Mouse (Mus musculus) heart, embryonic 10.5 days (tissue): ENCODE measurements around the gene Ermap. TPM values are rescaled to one million over a fixed set of nuclear protein-coding genes. Genes with fewer than 3 reads are reported as not detected.
A peak's percentile ranks its signal among the peaks of the same experiment; 100 is the strongest.

Source experiments
- DNase-seq: peaks from one replicate; pipeline ENCODE4 v3.0.0-alpha.2; 2017; ENCODE audit warnings: low spot score
- H3K27ac ChIP-seq: fragments of 300-500 bp; sonication (generic); 2 replicates; pipeline ENCODE4 v1.5.1; 2016; ENCODE audit warnings: mild to moderate bottlenecking
- H3K27me3 ChIP-seq: fragments of 300-500 bp; sonication (generic); 2 replicates; pipeline ENCODE4 v1.6.1; 2016; ENCODE audit warnings: mild to moderate bottlenecking; ENCODE audit not compliant: poor library complexity, insufficient read depth, severe bottlenecking
- H3K36me3 ChIP-seq: fragments of 300-500 bp; sonication (generic); 2 replicates; pipeline ENCODE4 v1.6.1; 2016; ENCODE audit warnings: mild to moderate bottlenecking, moderate library complexity
- H3K4me1 ChIP-seq: fragments of 300-500 bp; sonication (generic); 2 replicates; pipeline ENCODE4 v1.6.1; 2016; ENCODE audit warnings: mild to moderate bottlenecking
- H3K4me3 ChIP-seq: fragments of 300-500 bp; sonication (generic); 2 replicates; pipeline ENCODE4 v1.5.1; 2016; ENCODE audit warnings: mild to moderate bottlenecking, moderate library complexity
- H3K9me3 ChIP-seq: fragments of 300-500 bp; sonication (generic); 2 replicates; pipeline ENCODE4 v1.6.1; 2016; ENCODE audit warnings: mild to moderate bottlenecking, moderate library complexity
- WGBS: fragments of 180-500 bp; shearing (Covaris S2); methylation state at CpG from one replicate; pipeline ENCODE4 v1.1.7; 2016; 5-methylcytosine and 5-hydroxymethylcytosine counted together
- polyA plus RNA-seq: library from polyadenylated mRNA; unstranded; fragments of >200 nt; fragmentation: Nextera tagmentation; extraction: Ambion mirVana; gene quantifications from 2 replicates; pipeline ENCODE4 v1.2.1, GENCODE M21; 2016

Ermap gene
- 26.6 and 31.9 TPM in 2 replicates for polyA plus RNA-seq

DNA sequence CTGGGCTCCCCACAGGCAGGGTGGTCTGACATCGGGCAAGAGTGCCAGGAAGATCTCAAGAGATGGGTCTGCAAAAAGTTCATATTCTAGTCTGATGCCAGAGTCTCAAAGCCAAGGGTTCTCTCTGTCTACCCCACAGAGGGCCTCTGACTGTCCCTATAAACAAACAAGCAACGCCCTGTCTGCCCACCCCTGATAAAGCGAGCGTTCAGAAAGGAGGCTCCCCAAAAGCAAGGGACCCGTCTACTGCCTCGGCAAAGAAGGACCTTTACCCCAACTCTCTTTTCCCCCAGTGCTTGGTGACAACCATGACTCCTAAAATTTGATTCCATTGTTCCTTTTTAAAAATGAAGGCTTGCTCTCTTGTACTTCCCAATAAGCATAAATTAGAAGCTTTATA is at the start of gene Ermap:
TSS of gene Ermap (minus strand) at position 148 of the 400 bp plus-strand sequence.
- Histone ChIP-seq H3K27me3 (peaks cover 6% of the 10 kb centered on the region; the same call in 1 of the 2 replicates), H3K4me1 (0 out of 2 replicates have a peak, but pooled peaks cover 6% of the 10 kb centered on the region), H3K4me3 (peak within 1 kb of the TSS; percentile 37), H3K36me3 (no peaks in the 10 kb centered on the region), H3K9me3 (no peaks in the 10 kb centered on the region), H3K27ac (peak within 1 kb of the TSS; percentile 74; the same call in 1 of the 2 replicates)
- WGBS: 62% methylated on average over 6 of the region's 6 CpGs
- DNase-seq: peak; percentile 90

DNA sequence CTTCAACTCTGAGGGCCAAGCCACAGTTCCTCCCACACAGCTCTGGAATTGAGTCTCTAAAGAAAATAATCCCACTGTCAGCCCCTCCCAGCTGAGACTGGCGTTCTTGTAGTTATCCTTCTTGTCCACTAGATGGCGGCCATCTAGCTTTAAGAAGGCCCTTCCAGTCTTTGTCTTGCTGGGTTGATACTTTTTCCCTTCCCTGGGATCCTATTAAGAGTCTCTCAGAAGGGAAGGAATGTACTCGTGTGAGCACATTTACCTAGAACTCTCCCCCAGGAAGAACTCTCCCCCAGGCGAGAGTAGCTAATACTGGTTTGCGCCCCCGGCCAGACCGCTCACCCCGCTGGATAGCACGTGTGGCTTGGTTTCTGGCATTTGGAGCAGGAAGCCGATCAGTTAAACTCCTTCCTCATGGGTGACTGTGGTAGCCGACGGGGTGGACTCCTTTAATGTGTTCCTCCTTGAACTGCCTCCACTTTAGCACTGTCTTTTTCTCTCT is 49.4 kb upstream of the Ermap start:
- H3K4me3 ChIP-seq: no peak overlapping the region
- no peaks in the 10 kb centered on the region for H3K9me3 ChIP-seq
- H3K27me3 ChIP-seq: no peaks in the 10 kb centered on the region
- H3K27ac ChIP-seq: peak overlapping the region; percentile 74
- H3K4me1 ChIP-seq: peaks cover 24% of the 10 kb centered on the region
- peaks cover 61% of the 10 kb centered on the region for H3K36me3 ChIP-seq
- DNase-seq: no peak
- 41% methylated on average over 12 of the region's 12 CpGs for WGBS

DNA sequence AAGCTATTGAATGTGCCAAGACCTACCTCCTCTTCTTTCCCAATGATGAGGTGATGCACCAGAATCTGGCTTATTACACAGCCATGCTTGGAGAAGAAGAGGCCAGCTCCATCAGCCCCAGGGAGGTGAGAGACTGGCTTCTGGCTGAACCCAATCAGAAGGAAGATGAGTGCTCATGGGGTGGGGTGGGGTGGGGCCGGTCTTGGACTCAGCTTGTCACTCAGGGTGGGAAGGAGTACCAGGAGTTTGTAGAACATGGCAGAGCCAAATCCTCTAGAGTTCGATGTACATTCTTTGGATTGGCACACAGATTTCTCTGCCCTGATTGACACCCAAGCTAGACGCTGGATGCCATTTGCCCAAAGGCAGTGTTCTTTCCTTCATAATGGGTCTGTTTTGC is 48.9 kb upstream of the Ermap start:
- H3K9me3 ChIP-seq: no peaks in the 10 kb centered on the region
- no peaks in the 10 kb centered on the region for H3K27me3 ChIP-seq
- H3K27ac ChIP-seq: no peak overlapping the region
- H3K36me3 ChIP-seq: peaks cover 55% of the 10 kb centered on the region
- no peak for DNase-seq
- peaks cover 28% of the 10 kb centered on the region for H3K4me1 ChIP-seq
- H3K4me3 ChIP-seq: no peak overlapping the region
- WGBS: 74% methylated on average over 3 of the region's 3 CpGs

DNA sequence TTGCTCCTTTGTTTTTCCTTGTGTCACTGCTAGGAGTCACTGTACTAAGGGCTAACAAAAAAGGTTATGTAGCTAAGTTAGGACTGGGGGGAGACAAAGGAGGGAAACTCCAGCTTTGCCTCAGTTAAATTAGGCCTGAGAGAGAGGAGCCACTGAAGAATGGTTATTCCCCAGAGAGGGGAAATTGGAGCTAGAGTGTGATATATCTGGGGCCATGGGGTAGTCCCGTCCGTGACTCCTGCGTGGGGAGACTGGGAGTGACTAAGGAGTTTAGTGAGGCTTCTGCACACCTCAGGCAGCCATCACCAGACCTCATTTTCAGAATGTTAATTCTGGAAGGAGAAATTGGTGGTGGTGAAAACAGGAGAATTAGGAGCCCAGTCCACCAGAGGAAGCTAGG is 44.5 kb upstream of the Ermap start:
- H3K4me3 ChIP-seq: peak overlapping the region; percentile 84
- peak overlapping the region; percentile 92 for H3K27ac ChIP-seq
- WGBS: 58% methylated on average over 3 of the region's 3 CpGs

DNA sequence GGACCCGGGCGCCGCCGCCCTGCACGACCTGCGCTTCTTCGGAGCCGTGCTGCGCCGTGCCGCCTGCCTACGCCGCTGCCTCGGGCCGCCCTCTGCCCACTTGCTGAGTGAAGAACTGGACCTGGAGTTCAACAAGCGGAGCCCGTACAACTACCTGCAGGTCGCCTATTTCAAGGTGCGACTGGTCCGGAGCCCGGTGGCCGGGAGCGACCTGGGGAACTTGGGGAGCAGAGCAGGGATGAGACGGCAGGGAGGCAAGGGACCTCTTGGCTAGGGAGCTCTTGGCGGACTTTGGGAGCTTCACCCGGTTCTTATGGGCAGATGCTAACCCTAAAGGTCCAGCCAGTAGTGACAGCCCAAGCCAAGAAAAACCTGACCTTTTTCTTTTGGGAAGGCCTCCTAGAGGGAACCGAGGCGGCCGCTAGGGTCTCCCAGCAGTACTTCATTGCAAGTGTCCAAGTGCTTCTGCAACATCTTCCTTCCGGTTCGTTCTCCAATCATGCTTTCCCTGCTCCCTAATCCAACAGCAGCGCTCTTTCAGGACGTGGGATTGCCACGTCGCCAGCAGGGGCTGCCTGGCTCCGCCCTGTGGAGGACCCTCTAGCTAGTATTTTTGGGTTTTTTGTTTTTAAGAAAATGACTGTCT is 43.6 kb upstream of the Ermap start:
- H3K9me3 ChIP-seq: no peaks in the 10 kb centered on the region
- peak overlapping the region; percentile 84 for H3K4me3 ChIP-seq
- DNase-seq: peak; percentile 93
- peaks cover 25% of the 10 kb centered on the region for H3K36me3 ChIP-seq
- H3K27ac ChIP-seq: peak overlapping the region; percentile 92
- H3K4me1 ChIP-seq: peaks cover 18% of the 10 kb centered on the region
- no peaks in the 10 kb centered on the region for H3K27me3 ChIP-seq
- 0% methylated on average over 36 of the region's 36 CpGs for WGBS

More for the DNA sequence above, 44.5 kb upstream of the Ermap start:
- H3K9me3 ChIP-seq: no peaks in the 10 kb centered on the region
- H3K27me3 ChIP-seq: no peaks in the 10 kb centered on the region
- peaks cover 24% of the 10 kb centered on the region for H3K36me3 ChIP-seq
- peaks cover 20% of the 10 kb centered on the region for H3K4me1 ChIP-seq
- DNase-seq: no peak

DNA sequence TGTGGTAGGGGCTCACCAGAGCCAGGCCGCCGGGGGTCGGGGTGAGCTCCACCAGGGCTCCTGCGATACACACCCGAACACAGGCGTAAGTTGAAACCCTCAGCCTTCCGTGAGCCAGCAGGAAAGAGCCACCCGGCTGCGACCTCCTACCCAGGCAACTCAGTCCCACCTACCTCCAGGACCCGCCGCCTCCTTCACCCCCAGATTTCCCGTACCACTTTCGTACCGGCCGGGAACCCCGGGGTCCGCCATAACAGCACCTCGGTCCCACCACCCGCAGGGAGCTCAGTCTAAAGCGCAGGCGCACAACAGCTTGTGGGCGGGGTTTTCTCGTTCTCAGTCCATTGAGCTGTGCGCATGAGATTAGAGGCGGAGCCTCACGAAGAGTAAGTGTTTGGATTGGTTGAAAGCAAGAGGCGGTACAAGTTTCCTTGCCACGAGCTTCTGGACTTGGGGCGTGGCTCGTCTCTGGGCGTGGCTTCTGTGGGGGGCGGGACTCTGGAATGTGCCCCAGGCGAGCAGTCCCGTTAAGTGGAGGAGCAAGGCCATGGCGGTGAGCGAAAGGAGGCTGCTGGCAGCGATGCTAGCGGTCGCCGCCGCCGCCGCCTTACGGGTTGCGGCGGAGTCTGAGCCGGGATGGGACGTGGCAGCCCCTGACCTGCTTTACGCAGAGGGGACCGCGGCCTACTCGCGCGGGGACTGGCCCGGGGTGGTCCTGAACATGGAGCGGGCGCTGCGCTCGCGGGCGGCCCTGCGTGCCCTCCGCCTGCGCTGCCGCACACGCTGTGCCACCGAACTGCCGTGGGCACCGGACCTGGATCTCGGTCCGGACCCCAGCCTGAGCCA is 42.8 kb upstream of the Ermap start, which contains the start of the genes AU022252 and P3h1:
TSS of gene AU022252 (minus strand) at position 303 of the 846 bp plus-strand sequence.
TSS of gene P3h1 (plus strand) at position 506 of the 846 bp plus-strand sequence.
- H3K27ac ChIP-seq: peak within 1 kb of the TSS; percentile 92
- under 1% methylated on average over 71 of the region's 71 CpGs for WGBS

DNA sequence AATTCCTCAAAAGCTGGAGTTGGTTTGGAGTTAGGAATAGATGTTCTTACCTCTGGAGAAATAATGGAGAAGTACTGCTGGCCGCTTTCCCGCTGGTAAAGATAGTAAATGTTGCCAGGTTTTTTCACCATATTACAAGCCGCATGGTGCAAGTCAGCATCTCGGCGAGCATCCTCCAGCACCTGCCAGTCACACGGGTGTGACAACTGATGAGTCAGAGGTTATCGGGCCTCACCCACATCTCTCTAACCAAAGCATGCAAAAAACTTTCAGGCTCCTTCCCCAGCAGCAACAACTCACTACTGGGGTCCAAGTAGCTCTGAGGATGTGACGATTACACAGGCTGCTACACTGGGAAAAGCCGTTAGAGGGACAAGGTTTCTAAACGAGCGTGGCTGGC is 36.9 kb upstream of the Ermap start:
- no peaks in the 10 kb centered on the region for H3K9me3 ChIP-seq
- no peak overlapping the region for H3K4me3 ChIP-seq
- H3K36me3 ChIP-seq: peaks cover 52% of the 10 kb centered on the region
- H3K4me1 ChIP-seq: peaks cover 6% of the 10 kb centered on the region; the same call in 1 of the 2 replicates
- H3K27me3 ChIP-seq: no peaks in the 10 kb centered on the region
- no peak for DNase-seq
- no peak overlapping the region for H3K27ac ChIP-seq
- WGBS: 91% methylated on average over 11 of the region's 11 CpGs

More for the DNA sequence above, 42.8 kb upstream of the Ermap start, which contains the start of the genes AU022252 and P3h1:
- H3K4me1 ChIP-seq: peaks cover 18% of the 10 kb centered on the region
- H3K4me3 ChIP-seq: peak within 1 kb of the TSS; percentile 84
- H3K27me3 ChIP-seq: no peaks in the 10 kb centered on the region
- peak; percentile 99 for DNase-seq
- peaks cover 33% of the 10 kb centered on the region for H3K36me3 ChIP-seq
- H3K9me3 ChIP-seq: no peaks in the 10 kb centered on the region

DNA sequence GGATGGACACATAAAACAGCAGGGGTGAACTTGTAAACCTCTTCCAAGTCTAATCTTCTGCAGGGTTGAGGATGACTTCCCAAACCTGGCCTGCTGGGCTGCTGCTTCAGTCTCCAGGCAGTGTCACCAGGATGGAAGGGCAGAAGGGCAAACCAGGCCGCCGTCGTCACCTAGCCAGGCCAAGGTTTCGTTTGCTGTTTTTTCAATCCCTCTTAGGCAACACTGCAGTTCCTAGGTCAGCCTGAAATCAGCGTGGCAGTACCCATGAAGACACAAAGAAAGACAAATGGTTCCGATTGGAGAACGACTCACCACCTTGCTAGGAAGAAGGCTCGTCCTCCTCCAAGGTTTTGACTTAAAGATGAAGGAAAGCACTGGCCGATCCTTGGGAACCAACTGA is 35.9 kb upstream of the Ermap start:
- Histone ChIP-seq H3K36me3 (peaks cover 52% of the 10 kb centered on the region), H3K27me3 (no peaks in the 10 kb centered on the region), H3K27ac (no peak overlapping the region), H3K4me3 (no peak overlapping the region), H3K9me3 (no peaks in the 10 kb centered on the region), H3K4me1 (no peaks in the 10 kb centered on the region)
- WGBS: 85% methylated on average over 9 of the region's 9 CpGs
- no peak for DNase-seq

DNA sequence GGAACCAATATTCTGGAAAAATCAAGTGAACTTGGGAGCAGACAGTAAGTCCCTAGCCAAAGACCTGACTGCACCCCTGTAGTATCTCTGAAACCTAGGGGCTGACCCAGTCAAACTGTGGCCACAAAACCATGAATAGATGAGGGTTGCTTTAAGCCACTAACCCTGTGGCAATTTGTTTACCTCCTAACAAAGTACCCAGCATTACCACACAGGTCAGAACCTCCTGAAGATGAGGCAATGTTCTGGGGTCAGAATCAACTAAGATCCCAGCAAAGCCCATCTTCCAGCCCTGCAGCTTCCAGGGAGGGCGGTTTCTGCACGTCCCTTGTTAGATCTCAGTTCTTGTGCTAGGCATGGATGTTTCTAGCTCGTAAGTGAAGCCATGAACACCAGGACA is 34.7 kb upstream of the Ermap start:
- Histone ChIP-seq H3K27ac (no peak overlapping the region), H3K9me3 (no peaks in the 10 kb centered on the region), H3K4me3 (no peak overlapping the region), H3K4me1 (no peaks in the 10 kb centered on the region), H3K27me3 (no peaks in the 10 kb centered on the region), H3K36me3 (peaks cover 49% of the 10 kb centered on the region)
- no peak for DNase-seq
- over 99% methylated on average over 3 of the region's 3 CpGs for WGBS

DNA sequence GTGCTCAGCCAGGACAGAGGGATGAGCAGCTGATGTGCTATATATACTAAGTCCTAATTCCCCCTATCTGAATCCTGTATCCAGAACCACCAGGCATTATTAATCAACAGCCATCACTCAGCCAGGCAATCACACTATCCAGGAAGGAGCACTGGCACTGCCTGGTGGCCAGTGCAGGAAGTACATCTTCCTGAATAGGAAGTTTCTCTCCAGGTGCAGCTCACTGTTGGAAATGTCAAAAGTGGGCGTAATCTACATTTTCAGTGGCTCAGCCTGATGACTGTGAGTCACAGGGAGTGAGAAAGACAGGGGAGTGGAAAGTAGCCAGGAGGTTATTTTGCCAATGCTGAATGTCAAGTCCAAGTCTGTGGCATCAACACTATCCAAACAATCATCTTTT is 33.9 kb upstream of the Ermap start:
- DNase-seq: no peak
- Histone ChIP-seq H3K4me3 (no peak overlapping the region), H3K27ac (no peak overlapping the region), H3K9me3 (no peaks in the 10 kb centered on the region), H3K27me3 (no peaks in the 10 kb centered on the region), H3K36me3 (peaks cover 49% of the 10 kb centered on the region), H3K4me1 (no peaks in the 10 kb centered on the region)
- 82% methylated on average over 1 of the region's 1 CpGs for WGBS

DNA sequence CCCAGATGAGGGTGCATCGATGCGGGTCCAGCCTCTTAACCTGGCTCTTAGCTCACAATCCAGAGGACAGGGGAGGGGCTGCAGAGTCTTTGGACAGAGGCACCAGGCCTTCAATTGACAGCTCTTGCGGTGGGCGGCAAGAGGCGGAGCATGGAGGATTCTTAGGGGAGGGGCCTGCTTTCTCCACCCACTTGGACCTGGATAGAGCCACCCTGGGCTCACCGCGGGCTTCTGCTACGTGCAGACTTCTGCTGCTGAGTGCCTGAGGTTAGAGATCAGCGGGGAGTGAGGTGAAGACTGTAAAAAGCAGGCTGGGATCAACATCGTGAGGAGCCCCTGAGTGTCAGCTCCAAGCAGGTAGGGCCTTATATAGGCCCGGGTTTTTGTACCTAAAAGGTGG is 28.4 kb upstream of the Ermap start, which contains the start of gene Tmem269:
TSS of gene Tmem269 (minus strand) at position 49 of the 400 bp plus-strand sequence.
- WGBS: 9% methylated on average over 11 of the region's 11 CpGs
- peaks cover 9% of the 10 kb centered on the region for H3K4me1 ChIP-seq
- H3K36me3 ChIP-seq: no peaks in the 10 kb centered on the region
- H3K27ac ChIP-seq: no peak within 1 kb of the TSS
- H3K9me3 ChIP-seq: no peaks in the 10 kb centered on the region
- no peak for DNase-seq
- no peaks in the 10 kb centered on the region for H3K27me3 ChIP-seq
- 0 out of 2 replicates have a peak within 1 kb of the TSS, but pooled peaks have one; percentile 16 for H3K4me3 ChIP-seq

DNA sequence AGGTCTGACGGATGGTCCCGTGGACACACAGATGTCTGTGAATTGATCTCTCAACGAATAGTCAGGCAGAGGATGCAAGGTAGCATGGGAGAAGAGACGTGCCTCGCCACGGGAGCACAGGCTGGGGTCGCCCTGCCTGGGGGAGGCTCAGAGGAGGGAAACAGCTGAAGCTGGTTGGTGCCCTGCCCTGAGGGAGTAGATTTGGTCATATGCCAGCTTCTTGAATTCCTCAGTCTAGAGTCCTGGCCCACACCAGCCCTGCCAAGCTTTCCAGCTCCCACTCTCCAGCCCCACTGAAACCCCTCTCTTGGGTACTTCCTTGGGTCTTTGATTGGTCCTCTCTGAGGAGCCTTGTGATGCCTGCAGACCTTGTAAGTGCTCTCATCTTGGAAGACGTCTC is 26.9 kb upstream of the Ermap start:
- WGBS: 72% methylated on average over 8 of the region's 8 CpGs

More for the DNA sequence above, 26.9 kb upstream of the Ermap start:
- Histone ChIP-seq H3K27ac (no peak overlapping the region), H3K4me1 (peaks cover 9% of the 10 kb centered on the region), H3K4me3 (no peak overlapping the region), H3K9me3 (no peaks in the 10 kb centered on the region), H3K36me3 (no peaks in the 10 kb centered on the region), H3K27me3 (no peaks in the 10 kb centered on the region)
- DNase-seq: no peak
